Mouse (Mus musculus) c-Kit-positive CD71-positive TER-119-positive erythroid progenitor cells, embryonic 14.5 days (primary cell): ENCODE data around the gene Tapt1.

Experiments
- DNase-seq: peaks from one replicate; pipeline ENCODE4 v3.0.0-alpha.2; 2013; ENCODE audit warnings: low spot score

The Tapt1 gene

GRCm38 (mm10) chr5:44226521-44227461 is at the start of gene Tapt1:
Gene Tapt1, minus strand, starts transcription at chr5:44226626.
- peak; percentile 70 for DNase-seq

GRCm38 (mm10) chr5:44271564-44271963 is 45.1 kb upstream of the Tapt1 start:
- no peak for DNase-seq

GRCm38 (mm10) chr5:44268524-44268923 is 42.1 kb upstream of the Tapt1 start:
- DNase-seq, result peak; percentile 13

GRCm38 (mm10) chr5:44261691-44262090 is 35.3 kb upstream of the Tapt1 start:
- DNase-seq, result no peak

GRCm38 (mm10) chr5:44261172-44261571 is 34.7 kb upstream of the Tapt1 start:
- DNase-seq, result no peak

GRCm38 (mm10) chr5:44259678-44260077 is 33.3 kb upstream of the Tapt1 start:
- DNase-seq, result no peak

- DNase-seq, result no peak
Measured at GRCm38 (mm10) chr5:44258163-44258562, 31.7 kb upstream of the Tapt1 start.

GRCm38 (mm10) chr5:44257401-44257800 is 31.0 kb upstream of the Tapt1 start:
- DNase-seq, result no peak

- no peak for DNase-seq
Measured at GRCm38 (mm10) chr5:44256512-44256911, 30.1 kb upstream of the Tapt1 start.

GRCm38 (mm10) chr5:44255756-44256398 is 29.5 kb upstream of the Tapt1 start:
- no peak for DNase-seq

GRCm38 (mm10) chr5:44253449-44253848 is 27.0 kb upstream of the Tapt1 start:
- no peak for DNase-seq

- no peak for DNase-seq
Measured at GRCm38 (mm10) chr5:44252395-44252794, 26.0 kb upstream of the Tapt1 start.

GRCm38 (mm10) chr5:44250211-44250955 is 24.0 kb upstream of the Tapt1 start:
- DNase-seq, result no peak

- no peak for DNase-seq
Measured at GRCm38 (mm10) chr5:44249363-44249762, 22.9 kb upstream of the Tapt1 start.

GRCm38 (mm10) chr5:44246493-44247217 is 20.2 kb upstream of the Tapt1 start:
- no peak for DNase-seq

- no peak for DNase-seq
Measured at GRCm38 (mm10) chr5:44244894-44245423, 18.5 kb upstream of the Tapt1 start.

GRCm38 (mm10) chr5:44242828-44243227 is 16.4 kb upstream of the Tapt1 start:
- no peak for DNase-seq

GRCm38 (mm10) chr5:44241726-44242125 is 15.3 kb upstream of the Tapt1 start:
- DNase-seq, result no peak

GRCm38 (mm10) chr5:44239187-44240136 is 13.0 kb upstream of the Tapt1 start:
- no peak for DNase-seq

GRCm38 (mm10) chr5:44238201-44238600 is 11.8 kb upstream of the Tapt1 start:
- DNase-seq, result no peak
